Mouse (Mus musculus) hindbrain, embryonic 13.5 days (tissue): ENCODE measurements around the gene Prr22. TPM values are rescaled to one million over a fixed set of nuclear protein-coding genes. Genes with fewer than 3 reads are reported as not detected.

ENCODE experiments used
- ATAC-seq: fragments of 200-750 bp; cut with Nextera tagmentation; 2 replicates; pipeline ENCODE4 v1.8.0; 2017; ENCODE audit warnings: moderate TSS enrichment; ENCODE audit not compliant: low FRiP score
- H3K27ac ChIP-seq: fragments of 300-500 bp; sonication (generic); 2 replicates; pipeline ENCODE4 v1.5.1; 2015; ENCODE audit warnings: inconsistent platforms, mild to moderate bottlenecking, moderate library complexity
- H3K27me3 ChIP-seq: fragments of 300-500 bp; sonication (generic); 2 replicates; pipeline ENCODE4 v1.6.1; 2015; ENCODE audit warnings: mild to moderate bottlenecking, inconsistent platforms
- H3K36me3 ChIP-seq: fragments of 300-500 bp; sonication (generic); 2 replicates; pipeline ENCODE4 v1.6.1; 2015; ENCODE audit warnings: mild to moderate bottlenecking, inconsistent platforms
- H3K4me1 ChIP-seq: fragments of 300-500 bp; sonication (generic); replicated peaks from 2 replicates; pipeline ENCODE4 v1.6.1; 2015; ENCODE audit warnings: inconsistent platforms
- H3K4me2 ChIP-seq: fragments of 300-500 bp; sonication (generic); 2 replicates; pipeline ENCODE4 v1.6.1; 2015; ENCODE audit warnings: inconsistent platforms, mild to moderate bottlenecking, moderate library complexity
- H3K4me3 ChIP-seq: fragments of 300-500 bp; sonication (generic); 2 replicates; pipeline ENCODE4 v1.5.1; 2015; ENCODE audit warnings: mild to moderate bottlenecking, inconsistent platforms
- H3K9ac ChIP-seq: fragments of 300-500 bp; sonication (generic); 2 replicates; pipeline ENCODE4 v1.6.1; 2015; ENCODE audit warnings: mild to moderate bottlenecking, inconsistent platforms
- H3K9me3 ChIP-seq: fragments of 300-500 bp; sonication (generic); 2 replicates; pipeline ENCODE4 v1.6.1; 2016; ENCODE audit warnings: inconsistent platforms
- WGBS: fragments of 180-500 bp; shearing (Covaris S2); methylation state at CpG from one replicate; pipeline ENCODE4 v1.1.7; 2015; 5-methylcytosine and 5-hydroxymethylcytosine counted together
- polyA plus RNA-seq: library from polyadenylated mRNA; unstranded; fragments of >200 nt; fragmentation: Nextera tagmentation; extraction: Ambion mirVana; gene quantifications from 2 replicates; pipeline ENCODE4 v1.2.1, GENCODE M21; 2015

Gene Prr22
- polyA plus RNA-seq, 1 experiment from 2014 or later = 1.0 TPM

- H3K36me3 ChIP-seq = no peaks in the 10 kb centered on the region
- H3K9me3 ChIP-seq = no peaks in the 10 kb centered on the region
- H3K27ac ChIP-seq = peak overlapping the region; percentile 18
- WGBS = 37% methylated on average over 11 of the region's 11 CpGs
- H3K4me2 ChIP-seq = no peak overlapping the region
- peaks cover 42% of the 10 kb centered on the region for H3K4me1 ChIP-seq
- H3K9ac ChIP-seq = no peak overlapping the region
- H3K27me3 ChIP-seq = 0 out of 2 replicates have a peak, but pooled peaks cover 11% of the 10 kb centered on the region
- no peak for ATAC-seq
- no peak overlapping the region for H3K4me3 ChIP-seq
These were observed 48.1 kb downstream of the Prr22 start for GRCm38 (mm10) chr17:56818067-56818636.

- 64% methylated on average over 6 of the region's 6 CpGs for WGBS
- Histone ChIP-seq H3K9ac (no peak overlapping the region), H3K9me3 (no peaks in the 10 kb centered on the region), H3K4me2 (no peak overlapping the region), H3K4me1 (peaks cover 33% of the 10 kb centered on the region), H3K27ac (peak overlapping the region; percentile 72), H3K36me3 (no peaks in the 10 kb centered on the region), H3K4me3 (no peak overlapping the region), H3K27me3 (0 out of 2 replicates have a peak, but pooled peaks cover 5% of the 10 kb centered on the region)
- no peak for ATAC-seq
These were observed 49.0 kb downstream of the Prr22 start for GRCm38 (mm10) chr17:56819032-56819545.

GRCm38 (mm10) chr17:56819694-56820111, 49.7 kb downstream of the Prr22 start:
- no peak overlapping the region for H3K9ac ChIP-seq
- H3K36me3 ChIP-seq = no peaks in the 10 kb centered on the region
- WGBS = 65% methylated on average over 8 of the region's 8 CpGs
- H3K9me3 ChIP-seq = no peaks in the 10 kb centered on the region
- ATAC-seq = peak; percentile 49; the same call in 1 of the 2 replicates
- H3K4me1 ChIP-seq = peaks cover 28% of the 10 kb centered on the region
- H3K27me3 ChIP-seq = 0 out of 2 replicates have a peak, but pooled peaks cover 5% of the 10 kb centered on the region
- H3K4me2 ChIP-seq = no peak overlapping the region
- H3K27ac ChIP-seq = peak overlapping the region; percentile 72; the same call in 1 of the 2 replicates
- no peak overlapping the region for H3K4me3 ChIP-seq

Other genes with a start within 250 kb of the Prr22 start
- gene Gm20219, start 215.9 kb upstream of the Prr22 start, polyA plus RNA-seq = 1.2 and 1.8 TPM in 2 replicates
- gene Safb2, start 185.7 kb upstream of the Prr22 start, polyA plus RNA-seq = 76.1 and 76.2 TPM in 2 replicates
- 105 and 113 TPM in 2 replicates for gene Safb, start 185.4 kb upstream of the Prr22 start, polyA plus RNA-seq
- 204 and 212 TPM in 2 replicates for gene 2410015M20Rik, start 160.5 kb upstream of the Prr22 start, polyA plus RNA-seq
- 1,179 and 1,235 TPM in 2 replicates for gene Rpl36, start 156.8 kb upstream of the Prr22 start, polyA plus RNA-seq
- gene Lonp1, start 143.4 kb upstream of the Prr22 start, polyA plus RNA-seq = 40.6 and 40.8 TPM in 2 replicates
- gene Catsperd, start 142.1 kb upstream of the Prr22 start, polyA plus RNA-seq = 2.1 and 2.4 TPM in 2 replicates
- 99.1 and 102 TPM in 2 replicates for gene Ranbp3, start 97.0 kb upstream of the Prr22 start, polyA plus RNA-seq
- 507 and 515 TPM in 2 replicates for gene Ndufa11, start 52.5 kb upstream of the Prr22 start, polyA plus RNA-seq
- gene Vmac, start 52.2 kb upstream of the Prr22 start, polyA plus RNA-seq = 14.9 and 17.8 TPM in 2 replicates
- 0.78 and 1.5 TPM in 2 replicates for gene Nrtn, start 12.7 kb upstream of the Prr22 start, polyA plus RNA-seq
- 67.1 and 68.7 TPM in 2 replicates for gene Dus3l, start 5.5 kb upstream of the Prr22 start, polyA plus RNA-seq
- 5.6 and 8.0 TPM in 2 replicates for gene Rfx2, start 60.8 kb downstream of the Prr22 start, polyA plus RNA-seq
- gene Acsbg2, start 104.2 kb downstream of the Prr22 start, polyA plus RNA-seq = 0.06 TPM in 2 replicates
- 0.27 and 0.41 TPM in 2 replicates for gene 1700061G19Rik, start 105.2 kb downstream of the Prr22 start, polyA plus RNA-seq
- 75.1 and 77.5 TPM in 2 replicates for gene Mllt1, start 165.2 kb downstream of the Prr22 start, polyA plus RNA-seq
- gene Acer1, start 211.9 kb downstream of the Prr22 start, polyA plus RNA-seq = not detected in 2 replicates
- gene Clpp, start 220.1 kb downstream of the Prr22 start, polyA plus RNA-seq = 163 and 175 TPM in 2 replicates
- gene Alkbh7, start 227.1 kb downstream of the Prr22 start, polyA plus RNA-seq = 41.9 and 46.0 TPM in 2 replicates
- gene Pspn, start 229.8 kb downstream of the Prr22 start, polyA plus RNA-seq = 0.79 and 1.1 TPM in 2 replicates
- 70.3 and 74.6 TPM in 2 replicates for gene Gtf2f1, start 241.0 kb downstream of the Prr22 start, polyA plus RNA-seq
- 0.38 and 0.56 TPM in 2 replicates for gene Gm17949, start 241.2 kb downstream of the Prr22 start, polyA plus RNA-seq